Mouse (Mus musculus) embryo, embryonic 11 days (tissue): ENCODE measurements around the gene Osbpl11.

Experiments used
- DNase-seq: peaks from one replicate; pipeline ENCODE4 v3.0.0-alpha.2; 2015

Gene Osbpl11

DNA sequence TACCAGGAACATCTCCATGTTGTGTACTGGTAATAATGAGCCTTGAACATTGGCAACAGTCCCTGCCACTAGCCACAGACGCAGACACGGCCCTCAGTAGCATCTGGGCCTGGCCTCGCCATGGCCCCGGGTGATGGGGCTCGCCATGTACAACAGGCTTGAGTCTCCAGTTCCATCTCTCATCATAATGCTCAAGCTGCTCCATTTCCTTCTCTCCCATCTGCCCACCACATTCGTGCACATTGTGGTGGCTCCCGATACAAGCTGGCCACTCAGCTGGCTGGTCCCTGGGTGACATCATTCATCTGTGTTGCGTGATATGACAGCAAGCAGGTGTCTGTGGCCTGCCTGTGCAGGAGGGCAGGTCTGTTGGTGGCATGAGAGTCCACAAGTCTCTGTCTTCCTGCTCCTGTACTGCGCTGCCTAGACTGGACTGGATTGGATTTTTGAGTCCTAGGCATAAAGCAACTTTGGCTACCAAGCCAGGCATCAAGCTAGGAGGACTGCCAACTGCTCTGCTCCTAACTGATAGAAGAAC lies 60.1 kb downstream of the Osbpl11 start:
- no peak for DNase-seq

DNA sequence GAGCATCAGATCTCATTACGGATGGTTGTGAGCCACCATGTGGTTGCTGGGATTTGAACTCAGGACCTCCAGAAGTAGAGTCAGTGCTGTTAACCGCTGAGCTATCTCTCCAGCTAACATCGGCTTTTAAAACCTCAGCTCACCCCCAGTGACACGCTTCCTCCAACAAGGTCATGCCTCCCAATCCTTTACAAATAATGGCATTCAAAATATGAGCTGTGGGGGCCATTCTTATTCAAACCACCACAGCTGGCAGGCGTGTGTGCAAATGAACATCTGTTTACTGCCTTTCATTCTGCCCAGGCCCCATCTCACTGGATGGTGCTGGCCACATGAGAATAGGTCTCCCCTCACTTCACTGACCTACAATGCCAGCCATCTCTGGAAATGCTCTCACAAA lies 61.7 kb downstream of the Osbpl11 start:
- DNase-seq, result no peak

DNA sequence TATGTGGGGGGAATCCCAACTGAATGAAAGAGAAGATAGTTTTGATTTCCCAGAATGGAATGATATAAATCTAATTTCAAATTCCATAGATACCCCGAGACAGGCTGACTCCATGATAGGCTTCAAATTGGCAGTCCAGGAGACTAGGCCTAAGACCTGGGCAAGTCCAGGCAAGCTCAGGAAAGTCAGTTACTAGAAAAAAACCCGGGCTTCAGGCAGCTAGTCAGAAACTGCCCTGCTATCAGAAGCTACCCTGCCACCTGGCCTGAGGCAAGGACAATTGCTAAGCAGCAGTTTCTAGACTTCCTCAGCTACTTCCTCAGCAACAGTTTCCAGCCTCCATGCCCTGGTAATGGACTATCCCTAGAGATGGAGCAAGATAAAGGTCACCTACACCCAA lies 62.1 kb downstream of the Osbpl11 start:
- no peak for DNase-seq

DNA sequence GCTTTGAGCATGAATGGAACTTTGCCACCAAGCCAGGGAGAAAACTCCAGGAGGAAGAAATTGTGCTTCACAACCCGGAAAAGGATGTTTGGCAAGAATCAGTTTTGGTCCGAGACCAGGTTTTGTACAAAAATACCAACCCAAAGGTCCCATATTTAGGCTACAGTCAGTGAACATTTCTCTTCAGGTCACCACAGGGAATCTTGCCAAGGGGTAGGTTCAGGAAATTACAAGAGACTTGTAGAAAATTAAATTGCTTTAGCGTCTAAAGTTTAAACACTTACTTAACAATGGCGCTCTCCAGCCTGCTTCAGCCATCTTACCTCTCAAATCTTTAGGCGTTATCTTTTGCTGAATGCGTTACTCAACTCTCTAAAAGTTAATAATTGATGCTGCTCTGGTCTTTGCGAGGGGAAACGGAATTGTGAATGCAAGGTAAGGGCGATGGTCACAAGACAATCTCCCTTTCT lies 65.8 kb downstream of the Osbpl11 start:
- peak; percentile 21 for DNase-seq

DNA sequence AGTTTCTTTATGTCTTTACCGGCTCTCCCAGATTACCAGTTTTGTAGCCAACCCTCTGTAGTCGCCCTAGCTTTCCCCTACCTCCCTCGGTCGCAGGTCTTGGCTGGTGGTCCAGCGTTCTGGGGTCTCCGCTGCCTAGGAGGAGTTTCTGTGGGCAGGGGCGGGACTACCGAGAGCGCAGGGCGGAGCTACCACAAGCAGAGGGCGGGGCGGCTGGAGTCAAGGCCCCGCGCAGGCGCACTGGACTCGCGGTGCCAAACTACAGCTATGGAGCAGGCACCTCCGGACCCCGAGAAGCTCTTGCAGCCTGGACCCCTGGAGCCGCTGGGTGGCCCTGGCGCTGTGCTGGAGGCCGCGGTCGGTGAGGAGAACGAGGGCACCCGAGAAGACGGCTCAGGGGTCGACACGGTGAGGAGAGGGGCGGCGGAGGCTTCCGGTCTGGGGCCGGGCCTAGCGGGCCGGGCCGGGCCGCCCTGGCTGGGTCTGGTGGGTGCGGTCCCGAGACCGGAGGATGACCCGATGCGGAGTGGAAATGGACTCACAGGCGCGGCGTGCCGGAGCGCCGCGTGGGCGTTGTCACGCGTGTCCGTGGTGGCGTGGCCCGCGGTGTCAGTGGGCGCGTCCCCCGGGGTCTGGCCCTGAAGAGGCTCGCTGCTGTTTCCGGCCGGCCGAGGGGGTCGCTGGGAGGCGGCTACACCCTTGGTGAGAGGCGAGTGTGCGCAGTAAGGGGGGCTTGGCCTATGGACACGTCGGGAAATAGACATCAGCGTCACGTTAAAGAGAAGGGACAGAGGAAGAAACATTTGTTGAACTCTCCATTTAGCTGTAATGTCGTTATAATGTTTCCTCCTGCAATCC lies 66.6 kb downstream of the Osbpl11 start, which contains the start of gene Snx4:
Gene Snx4 (plus strand): TSS at position 249 of the 858 bp plus-strand sequence.
- peak; percentile 99 for DNase-seq

DNA sequence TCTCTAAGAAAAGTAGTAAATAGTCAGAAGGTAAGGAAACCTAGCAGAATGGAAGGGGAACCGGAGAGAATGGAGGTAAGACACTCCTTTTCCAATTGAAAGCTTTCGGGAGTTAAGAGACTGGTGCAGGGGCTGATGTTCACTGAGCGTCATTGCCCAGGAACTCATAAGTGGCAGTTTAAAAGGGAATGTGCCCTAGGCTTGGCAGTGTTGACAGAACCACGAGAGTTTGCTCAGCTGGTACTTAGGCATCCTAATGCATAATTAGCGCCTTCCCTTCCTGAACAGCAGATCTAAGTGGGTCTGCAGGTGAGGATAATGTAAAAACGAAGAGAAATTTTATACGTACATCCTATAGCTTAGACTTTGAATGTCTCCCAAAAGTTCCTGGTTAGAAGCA lies 70.7 kb downstream of the Osbpl11 start:
- DNase-seq, result no peak

DNA sequence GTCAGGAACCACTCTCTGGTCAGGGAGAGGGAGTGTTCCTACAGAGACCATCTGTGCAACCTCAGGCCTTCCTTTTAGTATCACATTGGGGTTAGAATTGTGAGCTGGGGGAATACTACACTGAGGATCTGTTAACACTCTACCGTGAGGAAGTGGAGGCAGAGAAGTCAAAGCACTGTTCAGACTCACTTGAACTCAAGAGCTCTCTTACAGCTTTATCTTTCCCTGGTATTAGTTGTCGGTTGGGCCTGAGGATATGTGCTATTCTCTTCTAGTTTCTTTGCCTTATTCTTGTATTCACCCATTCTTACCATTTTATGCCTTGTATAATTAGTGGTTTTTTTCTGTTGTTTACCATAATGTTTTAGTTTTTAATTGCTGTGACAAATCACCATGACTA lies 73.7 kb downstream of the Osbpl11 start:
- no peak for DNase-seq

DNA sequence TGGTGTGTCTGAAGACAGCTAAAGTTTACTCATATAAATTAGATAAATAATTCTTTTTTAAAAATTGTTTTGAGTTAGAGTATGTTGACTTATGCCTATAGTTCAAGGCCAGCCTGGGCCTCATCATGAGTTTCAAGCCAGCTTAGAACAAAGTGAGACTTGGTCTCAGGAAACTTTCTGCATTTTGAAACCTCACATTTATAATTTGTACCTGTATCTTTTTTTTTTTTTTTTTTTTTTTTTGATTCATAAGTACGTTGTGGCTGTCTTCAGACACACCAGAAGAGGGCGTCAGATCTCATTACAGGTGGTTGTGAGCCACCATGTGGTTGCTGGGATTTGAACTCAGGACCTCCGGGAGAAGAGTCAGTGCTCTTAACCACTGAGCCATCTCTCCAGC lies 75.0 kb downstream of the Osbpl11 start:
- DNase-seq, result no peak

DNA sequence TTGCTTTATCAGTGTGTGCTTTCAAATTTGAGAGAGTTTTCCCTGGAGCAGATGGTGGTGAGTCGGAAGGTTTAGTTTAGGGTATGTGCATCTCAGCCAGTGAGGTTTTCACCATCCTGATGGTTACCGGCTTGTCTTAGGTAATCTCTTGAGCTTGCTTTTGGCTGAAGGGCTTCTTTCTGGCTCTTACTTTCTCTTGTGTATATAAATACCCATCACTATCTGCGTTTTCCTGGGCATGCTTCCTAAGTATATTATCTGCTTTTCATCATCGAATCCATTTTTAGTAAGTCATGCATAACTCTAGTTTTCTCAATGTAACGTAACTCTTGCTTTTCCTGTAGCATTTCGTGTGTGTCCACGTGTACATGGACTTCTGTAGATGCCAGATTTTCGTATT lies 76.0 kb downstream of the Osbpl11 start:
- no peak for DNase-seq

DNA sequence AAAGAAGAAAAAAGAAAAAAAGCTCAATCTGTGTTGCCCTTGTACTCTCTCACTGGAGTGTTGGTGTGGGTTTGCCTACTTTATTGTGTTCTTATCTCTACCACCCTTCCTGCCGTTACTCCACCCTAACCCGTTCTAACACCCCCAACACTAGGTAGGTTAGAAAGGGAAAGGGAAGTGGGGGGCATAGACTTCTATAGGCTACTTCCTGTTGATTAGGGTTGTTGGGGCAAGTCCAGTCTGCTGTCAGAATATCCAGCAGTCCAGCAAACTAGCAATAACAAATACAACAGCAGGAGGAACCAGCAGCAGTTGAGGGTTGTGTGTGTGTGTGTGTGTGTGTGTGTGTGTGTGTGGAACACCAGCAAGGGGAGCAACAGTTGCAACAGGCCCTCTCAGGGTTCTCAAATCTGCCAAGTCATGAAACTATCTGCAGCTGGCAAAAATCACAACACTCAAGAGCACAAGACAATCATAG lies 76.8 kb downstream of the Osbpl11 start:
- DNase-seq, result no peak

DNA sequence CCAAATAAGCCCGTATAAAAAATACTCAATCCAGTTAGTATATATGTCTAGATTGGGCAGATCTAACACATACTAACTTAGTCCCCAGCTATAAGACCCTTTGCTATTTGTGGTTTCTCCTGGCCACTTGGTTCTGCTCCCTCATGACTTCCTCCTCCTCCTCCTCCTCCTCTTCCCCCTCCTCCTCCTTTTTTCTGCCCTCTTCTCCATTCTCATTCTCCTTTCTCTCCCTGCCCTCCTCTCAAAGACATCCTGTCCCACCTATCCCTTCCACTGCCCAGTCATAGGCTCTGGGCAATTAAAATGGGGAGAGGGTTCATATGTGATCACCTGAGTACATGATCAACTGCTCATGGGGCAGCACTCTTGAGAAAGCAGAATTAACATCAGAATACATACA lies 77.2 kb downstream of the Osbpl11 start:
- no peak for DNase-seq

DNA sequence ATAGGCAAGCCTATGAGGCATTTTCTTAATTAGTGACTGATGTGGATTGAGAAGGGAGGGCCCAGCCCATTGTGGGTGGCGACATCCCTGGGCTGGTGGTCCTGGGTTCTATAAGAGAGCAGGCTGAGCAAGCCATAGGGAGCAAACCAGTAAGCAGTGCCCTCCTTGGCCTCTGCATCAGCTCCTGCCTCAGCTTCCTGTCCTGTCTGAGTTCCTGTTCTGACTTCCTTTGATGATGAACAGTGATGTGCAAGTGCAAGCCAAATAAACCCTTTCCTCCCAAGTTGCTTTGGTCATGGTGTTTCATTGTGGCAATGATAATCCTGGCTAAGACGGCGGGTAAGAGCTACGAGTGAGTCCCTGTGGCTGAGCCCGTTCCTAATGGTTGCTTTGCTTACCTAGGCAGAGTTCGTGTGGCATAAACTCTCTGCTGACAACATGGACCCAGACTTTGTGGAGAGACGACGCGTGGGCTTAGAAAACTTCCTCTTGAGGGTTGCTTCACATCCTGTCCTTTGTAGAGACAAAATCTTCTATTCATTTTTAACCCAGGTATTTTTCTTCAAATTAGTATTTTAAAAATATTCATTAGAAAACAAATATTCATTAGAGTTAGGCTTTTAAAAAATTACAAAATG lies 82.9 kb downstream of the Osbpl11 start:
- DNase-seq, result no peak

DNA sequence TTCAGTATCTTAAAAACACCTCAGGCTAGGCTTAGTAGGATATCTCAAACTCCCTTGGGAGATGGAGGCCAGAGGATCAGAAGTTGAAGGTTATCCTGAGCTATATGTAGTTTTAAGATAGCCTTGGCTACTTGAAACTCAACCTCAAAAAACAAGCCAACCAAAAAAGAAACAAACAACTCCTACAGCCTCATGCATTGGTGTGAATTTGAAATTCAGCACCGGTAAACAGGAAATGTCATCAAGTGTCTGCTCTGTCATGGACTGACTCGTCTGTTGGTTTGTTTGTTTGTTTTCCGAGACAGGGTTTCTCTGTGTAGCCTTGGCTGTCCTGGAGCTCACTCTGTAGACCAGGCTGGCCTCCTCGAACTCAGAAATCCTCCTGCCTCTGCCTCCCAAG lies 87.0 kb downstream of the Osbpl11 start:
- no peak for DNase-seq

DNA sequence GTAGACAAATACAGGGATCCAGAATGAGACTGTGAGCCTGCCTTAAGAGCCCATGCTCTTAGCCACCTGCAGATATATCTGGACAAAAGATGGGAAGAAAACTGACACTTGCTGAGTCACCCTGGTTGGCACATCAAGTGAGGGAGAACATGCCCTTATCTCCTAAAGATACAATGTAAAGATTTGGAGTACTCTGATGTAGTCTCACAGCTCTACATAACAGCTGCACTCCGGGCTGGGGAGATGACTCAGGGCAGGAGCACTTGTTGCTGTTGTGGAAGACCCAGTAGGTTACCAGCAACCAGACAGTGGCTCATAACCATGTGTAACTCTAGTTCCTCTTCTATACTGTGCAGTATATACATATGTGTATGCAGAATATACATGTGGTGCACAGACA lies 98.2 kb downstream of the Osbpl11 start:
- no peak for DNase-seq

DNA sequence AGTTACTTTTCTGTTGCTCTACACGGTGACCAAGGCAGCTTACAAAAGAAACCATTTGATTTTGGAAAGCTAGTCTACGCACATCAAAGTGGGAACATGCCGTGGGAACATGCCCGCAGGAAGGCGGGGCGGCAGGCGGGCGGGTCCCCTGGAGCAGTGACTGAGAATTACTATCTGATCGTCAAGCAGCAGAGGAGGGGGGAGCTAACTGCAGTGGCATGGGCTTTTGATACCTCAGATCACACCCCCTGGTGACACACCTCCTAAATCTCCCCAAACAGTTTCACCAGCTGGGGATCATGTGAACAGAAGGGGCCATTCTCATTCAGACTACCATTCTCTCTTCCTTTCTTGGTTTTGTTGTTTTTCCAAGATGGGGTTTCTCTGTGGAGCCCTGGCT lies 103.7 kb downstream of the Osbpl11 start:
- DNase-seq, result no peak

DNA sequence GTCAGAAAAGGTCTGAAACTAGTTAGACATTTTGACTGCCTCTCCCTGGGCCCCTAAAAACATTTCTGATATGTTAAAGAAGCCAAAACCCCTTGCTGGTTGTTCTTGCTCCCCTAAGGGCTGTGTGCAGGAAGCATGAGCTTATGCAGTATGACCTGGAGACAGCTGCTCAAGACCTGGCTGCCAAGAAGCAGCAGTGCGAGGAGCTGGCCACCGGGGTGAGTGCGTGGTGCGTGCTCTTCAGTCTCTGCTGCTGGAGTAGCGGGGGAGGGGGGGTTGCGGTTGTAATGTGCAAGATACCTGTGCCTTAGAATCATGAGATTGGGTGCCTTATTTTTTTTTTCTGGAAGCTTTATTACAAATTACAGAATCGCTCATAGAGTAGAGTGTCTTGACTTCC lies 105.1 kb downstream of the Osbpl11 start:
- DNase-seq, result no peak

DNA sequence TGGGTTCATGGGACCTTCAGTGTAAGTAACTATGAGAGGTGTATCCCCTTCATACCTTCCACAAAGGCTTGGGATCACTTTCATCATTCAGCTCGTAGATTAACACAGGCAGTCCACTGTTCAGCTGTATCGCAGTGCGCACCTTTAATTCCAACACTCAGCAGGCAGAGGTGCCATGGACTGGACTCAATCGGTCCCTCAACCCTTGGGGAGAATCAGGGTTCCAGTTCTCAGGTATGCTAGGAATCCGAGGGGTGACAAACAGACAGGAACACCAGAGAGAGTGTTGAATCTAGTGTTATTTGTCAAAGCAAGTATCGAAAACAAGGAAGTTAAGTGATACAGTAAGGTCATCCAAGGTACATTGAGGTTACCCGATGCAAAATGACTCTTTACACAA lies 107.4 kb downstream of the Osbpl11 start:
- DNase-seq, result no peak
